Mouse (Mus musculus) heart, adult 18-20 months (tissue): Measurements from ENCODE around the gene Zfp672. TPM values are rescaled to one million over a fixed set of nuclear protein-coding genes. Genes with fewer than 3 reads are reported as not detected.
A peak's percentile ranks its signal among the peaks of the same experiment; 100 is the strongest.
"Not testable (repeated sequence)": the region's sequence is repeated elsewhere in the genome, so short reads cannot be mapped to it uniquely, and the experiment has no call there.

Source experiments
- DNase-seq, 2 experiments: peaks; one replicate each; pipeline ENCODE4 v3.0.0; 2021 to 2022; ENCODE audit warnings: mixed read lengths in 1 of 2
- total RNA-seq, 2 experiments: library from RNA; stranded (reverse); gene quantifications; 2 replicates each; pipeline ENCODE4 v1.2.3; 2021

The Zfp672 gene
- total RNA-seq, 2 experiments from 2014 or later, result 35.2 to 42.4 TPM

DNA sequence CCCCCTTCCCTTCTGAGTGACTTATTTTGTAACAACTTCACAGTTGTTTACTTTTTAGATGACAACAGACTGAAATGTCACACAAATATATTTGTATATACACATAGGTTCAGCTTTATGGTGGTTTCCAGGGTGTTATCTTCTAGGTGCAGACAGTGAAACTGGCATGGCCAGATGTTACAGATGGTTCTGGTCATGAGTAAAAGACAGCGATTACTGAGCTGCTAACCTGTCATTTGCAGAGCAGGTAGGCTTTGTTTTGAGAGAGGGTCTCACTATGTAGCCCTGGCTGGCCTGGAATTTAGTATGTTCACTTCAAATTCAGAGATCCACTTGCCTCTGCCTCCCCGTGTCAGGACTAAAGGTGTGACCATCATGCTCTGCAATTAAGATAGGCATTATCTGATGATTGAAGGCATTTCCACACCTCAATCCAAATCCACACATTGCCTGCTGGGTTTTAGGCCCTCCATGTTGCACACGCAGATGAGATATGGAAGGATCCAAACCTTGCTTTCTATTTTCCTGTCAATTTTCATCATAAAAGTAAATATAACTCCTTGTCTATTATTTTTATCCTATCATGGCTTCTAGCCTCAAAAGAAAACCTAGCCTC lies 5.4 kb downstream of the Zfp672 start:
- DNase-seq, result no peak

DNA sequence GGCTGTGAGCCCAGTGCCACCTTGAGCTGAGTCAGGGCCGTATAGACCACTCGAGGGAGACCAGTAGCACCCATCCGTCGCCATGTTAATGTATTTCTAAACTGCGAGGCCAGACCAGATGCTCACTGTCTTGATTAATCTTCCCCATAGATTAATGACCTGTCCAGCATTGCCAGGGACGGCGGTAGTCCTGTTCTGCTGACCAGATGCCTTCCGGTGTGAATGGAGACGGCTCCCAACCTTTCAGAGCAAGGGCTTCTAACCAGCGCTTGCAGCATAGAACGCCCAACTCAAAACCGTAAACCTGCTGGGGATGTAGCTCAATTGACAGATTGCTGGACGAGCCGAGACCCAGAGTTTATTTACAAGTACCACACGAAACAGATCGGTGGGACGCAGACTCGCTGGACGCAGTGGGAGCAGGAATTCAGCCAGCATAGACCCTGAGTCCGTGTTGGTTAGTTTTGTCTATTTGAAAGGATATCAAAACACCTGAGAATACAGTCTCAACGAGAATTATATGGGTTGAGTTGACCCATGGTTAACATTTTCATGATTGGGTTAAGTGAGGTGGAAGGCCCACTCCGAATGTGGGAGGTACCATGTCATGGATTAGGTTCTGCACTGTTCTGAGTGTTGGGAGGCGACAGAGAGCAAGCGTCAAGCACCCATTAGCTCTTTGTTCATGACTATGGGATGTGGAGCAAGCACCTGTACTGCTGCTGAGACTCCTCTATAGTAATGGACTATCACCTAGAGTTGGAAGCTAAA lies 6.4 kb downstream of the Zfp672 start:
- no peak for DNase-seq

DNA sequence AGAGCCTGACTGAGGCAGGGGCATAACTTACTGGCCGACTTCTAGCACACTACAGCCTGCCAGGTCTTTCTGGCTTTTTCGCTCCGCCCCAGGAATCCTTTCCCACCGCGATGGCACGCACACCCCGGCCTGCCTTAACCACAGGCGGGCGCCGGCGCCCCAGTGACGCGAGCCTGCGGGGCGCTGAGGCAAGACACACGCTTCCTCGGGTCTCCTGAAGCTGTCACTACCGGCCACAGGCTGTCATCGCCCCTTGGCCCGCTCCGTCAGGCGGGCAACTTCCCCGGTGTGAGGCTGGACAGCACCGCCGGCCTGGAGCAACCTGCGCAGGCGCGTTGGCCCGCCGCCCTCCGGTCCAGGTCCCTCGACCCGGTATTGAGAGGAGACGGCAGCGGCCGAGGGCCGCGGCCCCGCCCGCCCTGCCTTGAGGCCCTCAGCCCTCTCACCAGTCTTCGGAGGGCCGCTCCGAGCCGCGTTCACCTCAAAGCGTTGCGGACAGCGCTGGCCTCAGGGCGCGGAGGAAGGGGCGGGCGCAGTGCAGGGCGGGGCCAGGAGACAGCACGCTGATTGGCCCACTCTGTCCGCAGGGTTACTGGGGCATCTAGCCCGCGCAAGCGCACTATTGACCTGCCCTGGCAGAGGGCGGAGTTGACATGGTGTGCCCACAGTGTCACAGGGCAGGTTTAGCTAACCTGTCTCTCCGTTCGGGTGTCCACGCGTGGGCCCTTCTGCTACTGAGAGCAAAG lies 7.1 kb downstream of the Zfp672 start:
- DNase-seq, result peak; percentile 97 to 98

DNA sequence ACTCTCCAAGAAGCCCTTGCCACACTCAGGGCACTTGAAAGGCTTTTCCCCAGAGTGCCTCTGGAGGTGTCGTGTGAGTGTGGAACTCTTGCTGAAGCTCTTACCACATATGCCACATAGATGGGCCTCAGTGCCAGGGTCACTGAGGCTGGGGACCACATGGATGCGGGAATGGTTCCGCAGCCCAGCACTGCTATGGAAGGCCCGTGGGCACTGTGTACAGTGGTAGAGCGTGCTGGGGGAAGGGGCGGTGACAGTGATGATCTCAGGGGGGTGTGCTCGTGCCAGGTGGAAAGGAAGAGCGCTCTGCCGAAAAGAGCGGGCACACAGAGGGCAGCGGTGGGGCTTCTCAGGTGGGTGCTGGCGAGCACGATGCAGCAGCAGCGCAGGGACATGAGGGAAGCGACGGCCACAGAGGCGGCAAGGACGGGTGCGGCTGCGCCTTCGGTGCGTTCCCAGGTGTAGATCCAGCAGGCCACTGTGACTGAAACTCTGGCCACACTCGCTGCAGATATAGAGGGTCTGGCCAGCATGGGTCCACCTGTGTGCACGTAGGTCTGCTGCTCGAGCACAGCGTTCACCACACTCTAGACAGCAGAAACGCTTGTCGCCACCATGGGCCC lies 13.3 kb downstream of the Zfp672 start:
- DNase-seq, result no peak

DNA sequence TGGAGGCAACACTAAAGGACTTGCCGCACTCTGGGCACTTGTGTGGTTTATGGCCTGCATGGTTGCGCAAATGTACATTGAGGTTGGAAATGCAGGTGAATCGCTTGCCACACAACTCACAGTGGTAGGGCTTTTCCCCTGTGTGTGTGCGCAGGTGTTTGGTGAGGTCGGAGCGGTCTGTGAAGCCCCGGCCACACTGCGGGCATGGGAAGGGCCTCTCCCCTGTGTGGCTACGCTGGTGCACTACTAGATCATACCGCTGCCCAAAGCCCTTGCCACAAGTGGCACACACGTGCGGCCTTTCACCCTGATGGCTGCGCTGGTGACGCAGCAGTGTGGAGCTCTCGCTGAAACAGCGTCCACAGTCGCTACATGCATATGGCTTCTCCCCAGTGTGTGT lies 13.8 kb downstream of the Zfp672 start:
- DNase-seq, result no peak

DNA sequence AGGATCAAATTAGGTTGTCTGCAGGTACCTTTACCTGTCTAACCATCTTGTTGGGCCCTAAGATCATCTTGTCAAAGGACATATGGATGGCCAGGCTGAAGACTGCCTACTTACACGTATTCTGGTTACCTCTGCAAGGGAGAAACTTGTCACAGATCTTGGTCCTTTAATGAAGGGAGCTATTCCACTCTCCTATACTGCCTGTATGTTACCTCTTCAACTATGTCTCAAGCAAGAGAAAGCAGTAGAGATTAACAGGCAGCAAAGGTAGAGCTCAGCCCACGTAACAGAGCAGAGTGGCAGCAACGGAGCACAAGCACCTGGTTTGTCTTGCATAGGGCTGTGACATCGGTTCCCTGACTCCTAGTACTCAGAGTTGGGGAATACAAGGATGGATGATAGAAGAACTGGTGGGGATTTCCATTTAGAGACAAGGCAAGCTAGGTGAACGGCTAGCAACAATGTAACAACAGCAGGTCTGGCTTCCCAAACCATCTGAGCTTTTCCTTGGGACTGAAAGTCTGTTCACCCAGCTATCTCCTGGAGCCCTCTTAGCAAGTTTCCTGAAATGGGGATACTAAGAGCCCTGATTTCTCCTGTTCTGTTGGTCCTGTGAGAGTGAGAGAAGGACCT lies 14.5 kb downstream of the Zfp672 start:
- DNase-seq, result no peak

DNA sequence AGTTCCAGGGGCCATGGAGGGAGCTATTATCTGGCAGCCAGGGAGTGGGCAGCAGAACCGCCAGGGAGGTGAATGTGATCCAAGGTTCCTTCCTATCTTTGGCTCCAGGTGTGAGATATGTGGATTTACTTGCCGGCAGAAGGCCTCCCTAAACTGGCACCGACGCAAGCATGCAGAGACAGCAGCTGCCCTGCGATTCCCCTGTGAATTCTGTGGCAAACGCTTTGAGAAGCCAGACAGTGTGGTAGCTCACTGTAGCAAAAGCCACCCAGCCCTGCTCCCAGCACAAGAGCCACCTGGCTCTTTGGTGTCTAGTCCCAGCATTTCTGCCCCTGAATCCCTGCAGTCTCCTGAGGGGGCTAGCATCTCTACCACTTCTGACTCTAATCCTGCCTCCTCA lies 16.1 kb downstream of the Zfp672 start:
- DNase-seq, result no peak

DNA sequence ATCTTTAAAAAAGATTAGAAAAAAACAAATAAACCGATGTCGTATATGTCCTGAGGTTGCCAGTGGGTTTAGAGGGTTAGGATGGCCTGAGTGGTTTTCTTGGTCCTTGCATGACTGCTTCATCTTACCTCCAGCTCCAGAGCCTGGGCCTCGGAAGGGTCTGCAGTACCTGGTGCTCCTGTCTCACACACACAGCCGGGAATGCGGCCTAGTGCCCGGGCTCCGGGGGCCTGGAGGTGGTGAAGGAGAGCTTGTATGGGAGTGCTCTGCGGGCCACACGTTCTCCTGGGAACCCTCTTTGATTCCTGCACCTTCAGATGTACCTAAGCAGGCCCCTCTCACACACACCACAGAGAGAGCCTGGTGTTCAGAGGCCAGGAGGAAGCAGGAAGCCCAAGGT lies 21.5 kb downstream of the Zfp672 start:
- no peak for DNase-seq

DNA sequence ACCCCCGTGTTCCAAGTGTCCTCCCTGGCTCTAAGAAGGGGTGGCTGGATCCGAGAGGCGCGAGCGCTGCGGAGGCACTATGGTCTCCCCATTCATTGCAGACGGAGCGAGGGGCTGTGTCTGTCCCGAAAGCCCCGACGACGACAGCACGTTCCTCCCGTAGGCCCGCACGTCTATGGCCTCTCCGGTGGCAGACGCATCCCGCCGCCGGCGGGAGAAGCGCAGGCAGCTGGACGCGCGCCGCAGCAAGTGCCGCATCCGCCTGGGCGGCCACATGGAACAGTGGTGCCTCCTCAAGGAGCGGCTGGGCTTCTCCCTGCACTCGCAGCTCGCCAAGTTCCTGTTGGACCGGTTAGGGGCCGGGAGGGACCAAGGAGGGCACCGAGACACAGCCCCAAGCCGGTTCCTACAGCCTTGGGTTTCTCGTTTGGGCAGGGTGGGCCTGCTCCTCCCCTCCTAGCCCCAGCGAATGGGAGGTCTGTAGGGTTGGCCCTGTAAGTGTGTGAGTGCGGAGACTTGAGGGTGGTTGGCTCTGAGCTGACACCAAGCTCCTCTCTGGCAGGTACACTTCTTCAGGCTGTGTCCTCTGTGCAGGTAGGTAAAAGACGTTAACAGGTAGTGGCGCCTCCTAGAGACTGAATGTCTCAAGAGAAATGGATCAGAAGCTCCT lies 22.6 kb downstream of the Zfp672 start:
- DNase-seq, result peak; percentile 59 to 62

DNA sequence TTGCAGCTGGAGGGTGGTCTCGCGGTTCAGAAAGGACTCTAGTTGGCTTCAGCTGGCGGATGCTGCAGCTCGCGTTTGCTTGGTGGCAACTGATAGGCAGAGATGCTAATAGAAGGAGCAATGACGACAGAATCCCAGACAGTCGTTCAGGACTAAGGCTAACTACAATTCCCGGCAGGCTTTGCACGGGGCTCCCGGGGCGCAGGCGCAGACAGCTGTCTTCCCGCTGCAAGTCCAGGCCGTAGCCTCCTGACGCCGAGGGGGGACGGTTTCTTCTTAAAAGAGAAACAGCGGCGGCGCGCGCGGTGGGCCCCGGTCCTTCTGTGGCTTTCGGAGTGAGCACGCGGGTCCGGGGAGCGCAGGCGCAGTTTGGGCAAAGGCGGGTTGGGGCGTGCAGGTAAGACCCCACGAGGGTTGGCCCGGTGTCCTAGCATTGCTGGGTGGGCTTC lies 23.3 kb downstream of the Zfp672 start, which contains the start of gene Zfp692:
Gene Zfp692, plus strand, starts transcription at position 210 of the 449 bp plus-strand sequence.
- peak; percentile 94 to 97 for DNase-seq

DNA sequence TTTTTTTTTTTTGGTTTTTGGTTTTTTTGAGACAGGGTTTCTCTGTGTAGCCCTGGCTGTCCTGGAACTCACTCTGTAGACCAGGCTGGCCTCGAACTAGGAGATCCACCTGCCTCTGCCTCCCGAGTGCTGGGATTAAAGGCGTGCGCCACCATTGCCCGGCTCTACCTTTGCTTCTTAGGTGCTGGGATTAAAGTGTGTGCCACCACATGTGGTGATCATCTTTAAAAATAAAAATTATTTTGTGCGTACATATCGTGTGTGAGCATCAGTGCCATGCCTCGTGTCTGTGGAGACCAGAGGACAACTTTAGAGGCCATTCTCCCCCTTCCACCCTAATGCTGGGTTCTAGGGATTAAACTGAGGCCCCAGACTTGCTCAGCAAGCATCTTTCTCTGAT lies 24.8 kb downstream of the Zfp672 start:
- not testable (repeated sequence) for DNase-seq

DNA sequence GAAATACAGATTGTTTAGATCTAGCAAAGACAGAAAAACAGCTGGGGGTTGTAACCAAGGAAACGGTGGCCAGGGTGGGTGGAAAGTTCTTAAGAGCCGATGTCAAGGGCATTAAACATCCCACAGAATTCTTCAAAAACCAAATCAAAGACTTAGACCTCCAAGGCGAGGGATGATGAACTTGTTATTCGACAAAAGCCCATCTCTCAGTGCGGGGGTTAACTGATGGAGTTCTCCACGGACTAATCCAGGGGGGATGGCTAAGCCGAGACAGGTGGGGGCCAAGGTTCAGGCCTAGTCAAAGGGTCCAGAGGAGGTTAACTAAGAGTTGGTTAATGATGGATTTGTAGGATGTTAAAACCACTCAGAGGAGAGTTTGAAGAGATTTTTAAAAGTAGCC lies 26.5 kb downstream of the Zfp672 start:
- no peak for DNase-seq

DNA sequence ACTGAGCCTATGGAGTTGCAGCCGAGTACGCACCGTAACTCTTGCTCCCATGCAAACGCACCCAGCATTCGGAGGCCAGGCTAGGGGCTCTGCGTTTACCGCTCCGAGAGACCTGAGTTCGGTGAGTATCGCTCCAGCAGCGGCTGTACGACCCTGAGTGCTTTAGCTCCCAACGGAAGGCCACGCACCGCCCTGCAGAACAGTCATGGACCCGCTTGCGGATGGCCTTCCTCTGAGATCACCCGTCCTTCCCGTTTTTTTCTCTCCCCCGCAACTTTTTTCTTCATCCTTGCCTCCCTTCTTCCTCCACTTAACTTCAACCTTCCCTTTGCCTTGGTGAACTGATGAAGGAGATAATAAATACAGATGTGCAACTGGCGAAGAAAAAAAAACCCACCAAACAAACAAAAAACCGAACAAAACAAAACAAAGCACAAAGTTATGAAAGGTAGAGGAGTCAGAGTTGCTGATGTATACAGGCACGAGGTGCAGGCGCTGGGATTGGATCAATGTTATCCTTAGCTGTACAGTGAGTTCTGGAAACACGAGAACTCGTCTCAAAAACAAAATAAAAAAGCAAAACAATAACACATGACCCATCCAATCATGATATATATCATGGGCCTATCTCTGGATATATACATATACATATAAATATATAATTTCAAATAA lies 27.2 kb downstream of the Zfp672 start:
- no peak for DNase-seq

DNA sequence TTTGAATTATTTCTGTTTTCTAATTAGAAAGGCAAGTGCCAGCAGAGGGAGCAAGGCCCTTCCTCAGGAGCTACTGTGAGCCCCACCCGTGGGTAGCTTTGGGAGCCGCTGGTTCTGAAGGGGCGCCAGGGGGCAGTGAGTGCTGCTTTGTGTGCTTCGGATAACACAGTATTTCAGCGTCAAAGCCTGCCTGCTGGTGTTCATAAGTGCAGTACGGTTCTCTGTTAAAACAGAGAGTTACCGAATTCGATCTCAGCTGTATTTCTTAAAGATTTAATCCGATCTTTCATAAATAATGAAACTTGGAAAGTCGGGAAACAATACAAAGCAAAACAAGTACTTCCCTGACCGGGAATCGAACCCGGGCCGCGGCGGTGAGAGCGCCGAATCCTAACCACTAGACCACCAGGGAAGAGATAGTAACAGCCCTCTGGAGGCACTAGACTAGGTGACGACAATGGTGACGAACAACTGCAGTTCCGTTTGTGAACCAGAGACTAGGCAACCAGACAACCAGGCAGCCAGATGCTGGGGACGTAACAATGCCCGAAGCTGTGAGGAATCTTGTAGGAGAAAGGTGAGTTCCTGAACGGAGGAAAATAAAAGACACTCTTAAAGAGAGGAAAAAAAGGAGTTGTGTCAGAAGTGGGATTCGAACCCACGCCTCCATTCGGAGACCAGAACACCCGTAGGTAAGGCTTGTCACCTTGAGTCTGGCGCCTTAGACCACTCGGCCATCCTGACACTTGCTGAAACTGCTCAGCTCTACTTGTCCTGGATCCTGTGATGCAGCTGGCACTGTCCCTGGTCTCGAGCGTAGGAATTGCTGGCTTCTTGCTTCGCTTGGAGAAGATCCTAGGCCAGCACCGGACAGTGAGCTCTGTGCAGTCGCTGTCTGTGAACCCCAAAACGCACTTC lies 28.0 kb downstream of the Zfp672 start:
- DNase-seq, result peak; percentile 97 to 99

DNA sequence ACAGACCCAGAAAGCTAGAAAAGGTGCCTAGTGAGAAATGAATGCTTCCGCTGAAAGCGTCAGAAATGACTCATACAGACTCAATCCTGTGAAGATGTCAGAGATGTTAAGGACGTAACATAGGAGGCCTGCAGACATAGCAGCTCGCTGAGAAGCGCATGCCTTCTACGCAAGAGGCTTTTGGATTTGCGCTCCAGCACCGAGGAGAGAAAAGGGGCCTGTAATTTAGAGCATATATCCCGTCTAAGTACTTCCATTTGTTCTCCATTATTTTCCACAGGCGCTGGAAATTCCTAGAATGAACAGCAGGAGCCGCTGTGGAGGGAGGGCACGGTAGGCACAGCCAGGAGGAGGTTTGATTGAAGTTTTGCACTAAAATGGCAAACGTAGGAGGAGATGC lies 29.1 kb downstream of the Zfp672 start:
- peak; percentile 70 to 87 for DNase-seq

DNA sequence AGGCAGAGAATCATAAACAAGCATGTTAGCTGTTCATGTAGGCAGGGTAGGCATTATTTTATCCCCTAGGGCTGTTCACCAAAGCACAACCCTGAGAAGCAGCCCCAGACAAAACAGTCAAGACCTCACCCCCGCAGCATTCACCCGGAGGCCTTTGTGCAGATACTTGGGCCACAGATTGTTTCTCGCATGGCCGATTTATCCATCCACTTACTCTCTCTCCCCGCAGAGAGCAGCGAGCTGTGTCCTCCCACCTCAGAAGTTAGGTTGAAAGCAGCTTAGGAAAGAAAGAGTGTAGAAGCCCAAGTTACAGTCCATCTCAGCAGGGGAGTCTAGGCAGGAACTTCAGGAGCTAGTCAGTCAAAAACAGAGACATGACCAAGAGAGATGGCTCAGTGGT lies 32.7 kb downstream of the Zfp672 start:
- no peak for DNase-seq

DNA sequence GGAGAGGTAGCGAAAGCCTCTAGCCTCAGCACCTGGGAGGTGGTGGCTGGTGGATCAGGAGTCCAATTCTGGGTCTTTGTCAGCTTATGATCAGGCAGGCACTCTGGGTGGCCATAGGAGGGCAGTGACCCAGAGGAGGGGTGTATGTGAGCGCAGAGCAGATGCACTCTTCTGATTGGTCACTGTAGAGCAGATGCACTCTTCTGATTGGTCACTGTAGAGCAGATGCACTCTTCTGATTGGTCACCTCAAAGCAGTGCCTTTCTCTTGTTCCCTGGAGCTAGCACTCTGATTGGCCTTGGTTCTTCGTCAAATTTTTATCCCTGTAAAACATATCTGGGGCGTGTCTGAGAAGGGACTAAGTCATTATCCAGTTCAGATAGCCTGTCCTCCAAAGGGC lies 37.3 kb downstream of the Zfp672 start:
- DNase-seq, result no peak

DNA sequence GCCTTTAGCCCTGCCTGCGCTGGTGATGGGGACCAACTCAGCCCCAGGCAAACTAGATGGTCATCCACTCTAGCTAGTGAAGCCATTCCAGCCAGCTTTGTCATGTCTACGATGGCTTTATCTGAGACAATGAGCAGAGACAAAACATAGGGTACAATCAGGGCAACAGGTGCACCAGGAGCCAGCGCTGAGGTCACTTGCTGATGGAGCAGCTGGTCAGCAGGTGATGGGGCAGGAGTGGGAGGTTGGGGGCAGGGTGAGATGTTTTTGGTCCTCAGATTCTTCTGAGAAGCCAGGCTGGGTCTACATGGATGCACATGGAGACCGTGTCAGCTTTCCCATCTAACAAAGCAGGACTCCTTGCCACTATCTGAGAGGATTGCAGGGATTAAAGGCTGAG lies 39.3 kb downstream of the Zfp672 start:
- DNase-seq, result no peak

DNA sequence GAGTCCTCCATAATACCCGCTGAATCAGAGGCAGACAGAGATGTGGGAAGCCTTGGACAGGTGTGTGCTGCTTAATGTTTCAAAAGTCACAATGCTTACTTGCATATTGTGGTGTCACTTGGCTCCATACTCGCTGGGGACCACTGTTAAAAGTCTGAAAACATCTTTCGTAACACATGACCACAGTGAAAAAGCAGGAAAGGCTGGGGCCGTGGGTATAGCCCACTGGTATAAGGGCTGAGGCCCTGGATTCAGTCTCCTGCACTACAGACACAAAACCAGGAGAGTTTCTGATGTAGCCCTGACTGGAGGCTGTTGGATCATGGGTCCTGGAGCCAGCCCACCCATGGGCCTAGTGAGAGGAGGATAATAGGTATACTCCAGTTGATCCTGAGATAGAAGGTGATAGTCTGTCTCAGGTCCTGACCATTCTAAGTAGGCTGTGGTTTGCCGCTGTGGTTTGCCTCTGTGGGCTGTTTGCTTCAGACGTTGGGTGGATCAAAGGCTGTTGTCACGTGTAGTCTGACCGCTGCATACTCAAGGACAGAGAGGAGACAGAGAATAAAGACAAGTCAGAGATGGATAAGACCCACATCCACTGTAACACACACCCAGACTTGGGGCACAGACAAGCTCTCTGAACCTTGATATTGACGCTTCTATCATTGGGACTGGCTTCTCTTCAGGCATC lies 40.0 kb downstream of the Zfp672 start:
- no peak for DNase-seq
